Mouse (Mus musculus): Measurements from ENCODE around the gene Mcat.
"Not testable (repeated sequence)": the region's sequence is repeated elsewhere in the genome, so short reads cannot be mapped to it uniquely, and the experiment has no call there.

Mcat gene

GRCm38 (mm10) chr15:83510805-83511405, 52.7 kb downstream of the Mcat start, which contains the start of gene Ttll1:
Ttll1 (minus strand) TSS chr15:83510893.
- DNase-seq (ENCODE audit: extremely low spot score, low read depth, low spot score), result peak; percentile 80

- DNase-seq (ENCODE audit: extremely low spot score, low read depth, low spot score), result no peak
These were observed 53.4 kb downstream of the Mcat start for GRCm38 (mm10) chr15:83509950-83510804.

DNA sequence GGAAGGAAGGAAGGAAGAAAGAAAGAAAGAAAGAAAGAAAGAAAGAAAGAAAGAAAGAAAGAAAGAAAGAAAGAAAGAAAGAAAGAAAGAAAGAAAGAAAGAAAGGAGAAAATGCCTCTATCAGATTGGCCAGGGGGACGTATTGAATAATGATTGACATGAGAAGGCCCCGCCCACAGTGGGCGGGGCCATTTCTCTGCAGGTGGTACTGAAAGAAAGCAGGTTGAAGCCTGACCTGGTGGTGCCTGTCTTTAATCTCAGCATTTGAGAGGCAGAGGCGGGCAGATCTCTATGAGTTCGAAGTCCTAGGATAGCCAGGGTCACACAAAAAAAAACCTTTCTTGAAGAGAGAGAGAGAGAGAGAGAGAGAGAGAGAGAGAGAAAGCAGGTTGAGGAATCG, 62.1 kb downstream of the Mcat start:
- DNase-seq (ENCODE audit: extremely low spot score, low read depth, low spot score), result not testable (repeated sequence)

DNA sequence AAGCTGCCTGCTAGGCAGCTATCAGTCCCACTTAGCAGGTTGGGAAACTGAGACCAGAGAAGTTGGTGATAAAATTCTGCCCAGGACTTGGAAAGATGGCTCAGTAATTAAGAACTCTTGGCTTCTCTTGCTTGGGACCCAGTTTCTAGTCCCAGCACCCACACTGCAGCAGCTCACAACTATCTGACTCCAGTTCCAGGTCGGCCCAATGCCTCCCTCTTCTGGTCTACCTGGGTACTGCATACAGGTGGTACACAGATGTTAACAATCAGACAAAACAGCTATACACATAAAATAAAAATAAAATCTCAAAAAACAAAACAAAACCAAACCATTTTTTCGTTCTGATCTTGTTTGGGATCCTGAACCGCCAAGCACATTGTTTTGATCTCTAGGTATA, 63.2 kb downstream of the Mcat start:
- DNase-seq (ENCODE audit: extremely low spot score, low read depth, low spot score), result no peak

DNA sequence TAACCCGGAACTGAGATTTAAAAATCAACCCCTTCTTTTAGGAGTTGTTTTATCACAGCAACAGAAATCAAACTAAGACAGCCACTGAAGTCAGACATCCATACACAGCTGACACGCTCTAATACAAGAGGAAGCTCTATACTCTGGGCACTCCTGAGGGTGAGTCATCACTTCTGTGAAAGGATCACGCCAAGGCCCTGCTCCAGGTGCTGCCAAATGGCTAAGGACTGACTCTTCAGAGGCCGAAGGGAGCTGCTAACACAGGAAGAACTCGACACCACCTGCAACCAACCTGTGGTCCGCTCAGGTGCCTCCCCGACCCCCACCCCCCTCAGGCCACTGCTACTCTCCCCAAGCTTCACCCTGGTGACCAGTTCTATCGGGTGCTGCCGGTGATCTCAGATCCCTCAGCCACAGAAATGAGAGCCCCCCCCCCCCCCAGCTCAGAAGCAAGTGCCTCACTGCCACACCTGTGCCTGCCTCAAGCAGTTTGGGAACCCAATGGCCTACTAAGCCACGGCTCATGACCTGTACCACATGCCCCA, 64.3 kb downstream of the Mcat start:
- no peak for DNase-seq (ENCODE audit: extremely low spot score, low read depth, low spot score)

DNA sequence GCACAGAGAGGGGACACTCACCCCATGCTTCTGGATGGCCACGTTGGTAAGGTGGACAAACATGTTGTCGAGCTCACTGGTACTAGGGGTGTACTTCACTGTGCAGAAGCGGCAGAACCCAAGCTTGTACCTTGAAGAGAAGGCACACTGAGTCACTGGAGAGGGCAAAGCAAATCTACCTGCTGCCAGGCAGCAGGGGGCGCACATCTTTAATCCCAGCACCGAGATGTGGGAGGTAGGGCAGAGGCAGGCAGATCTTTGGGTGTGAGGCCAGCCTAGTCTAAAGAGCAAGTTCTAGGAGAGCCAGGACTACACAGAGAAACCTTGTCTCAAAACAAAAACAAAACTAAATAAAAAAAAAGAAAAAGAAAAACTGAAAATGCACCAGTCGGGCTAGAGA, 66.3 kb downstream of the Mcat start:
- DNase-seq (ENCODE audit: extremely low spot score, low read depth, low spot score), result no peak
